Mouse (Mus musculus) cortical plate, adult 2 months (tissue): Measurements from ENCODE around the gene Mx1.

ENCODE experiments used
- CTCF ChIP-seq: fragments of 200-500 bp; IDR thresholded peaks from 2 replicates; pipeline ENCODE4 v1.5.1; 2011; ENCODE audit warnings: mild to moderate bottlenecking, control low read depth, low read length; ENCODE audit not compliant: insufficient read depth; ENCODE audit errors: extremely low read depth
- POLR2A ChIP-seq: fragments of 200-500 bp; IDR thresholded peaks from 2 replicates; pipeline ENCODE4 v1.6.1; 2011; ENCODE audit warnings: mild to moderate bottlenecking, low read length, control low read depth; ENCODE audit not compliant: insufficient read depth; ENCODE audit errors: extremely low read depth

DNA sequence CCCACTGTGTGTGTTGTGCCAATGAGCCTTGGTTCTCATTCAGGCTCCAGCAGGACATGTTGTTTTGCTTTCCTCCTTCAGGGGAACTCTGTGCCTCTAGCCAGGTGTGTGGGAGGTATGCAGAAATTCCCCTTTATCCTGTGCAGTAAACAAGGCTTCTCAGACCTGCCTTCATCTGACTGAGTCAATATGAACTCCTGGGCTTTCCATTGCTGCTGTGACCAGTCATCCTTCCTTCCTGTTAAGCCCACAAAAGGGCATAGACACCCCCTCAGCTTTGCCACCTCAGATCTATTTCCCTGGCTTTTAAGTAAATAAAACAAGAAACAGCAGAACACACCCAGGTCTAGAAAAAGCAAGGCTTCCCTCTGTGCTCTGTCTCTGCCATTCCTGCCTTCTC lies 61.0 kb downstream of the Mx1 start:
- TF ChIP-seq CTCF (no peak), POLR2A (no peak)
